Mouse (Mus musculus): ENCODE data around the gene Rps27rt. TPM values are rescaled to one million over a fixed set of nuclear protein-coding genes. Genes with fewer than 3 reads are reported as not detected.

Gene Rps27rt
- total RNA-seq (2023): 10 to 100 TPM in 1 of 2 experiments, 1 to 10 TPM in 1; 6.3 to 14.6 TPM

GRCm38 (mm10) chr9:114982689-114983360 lies at the start of gene Rps27rt:
Rps27rt (minus strand) TSS chr9:114982739.

DNA sequence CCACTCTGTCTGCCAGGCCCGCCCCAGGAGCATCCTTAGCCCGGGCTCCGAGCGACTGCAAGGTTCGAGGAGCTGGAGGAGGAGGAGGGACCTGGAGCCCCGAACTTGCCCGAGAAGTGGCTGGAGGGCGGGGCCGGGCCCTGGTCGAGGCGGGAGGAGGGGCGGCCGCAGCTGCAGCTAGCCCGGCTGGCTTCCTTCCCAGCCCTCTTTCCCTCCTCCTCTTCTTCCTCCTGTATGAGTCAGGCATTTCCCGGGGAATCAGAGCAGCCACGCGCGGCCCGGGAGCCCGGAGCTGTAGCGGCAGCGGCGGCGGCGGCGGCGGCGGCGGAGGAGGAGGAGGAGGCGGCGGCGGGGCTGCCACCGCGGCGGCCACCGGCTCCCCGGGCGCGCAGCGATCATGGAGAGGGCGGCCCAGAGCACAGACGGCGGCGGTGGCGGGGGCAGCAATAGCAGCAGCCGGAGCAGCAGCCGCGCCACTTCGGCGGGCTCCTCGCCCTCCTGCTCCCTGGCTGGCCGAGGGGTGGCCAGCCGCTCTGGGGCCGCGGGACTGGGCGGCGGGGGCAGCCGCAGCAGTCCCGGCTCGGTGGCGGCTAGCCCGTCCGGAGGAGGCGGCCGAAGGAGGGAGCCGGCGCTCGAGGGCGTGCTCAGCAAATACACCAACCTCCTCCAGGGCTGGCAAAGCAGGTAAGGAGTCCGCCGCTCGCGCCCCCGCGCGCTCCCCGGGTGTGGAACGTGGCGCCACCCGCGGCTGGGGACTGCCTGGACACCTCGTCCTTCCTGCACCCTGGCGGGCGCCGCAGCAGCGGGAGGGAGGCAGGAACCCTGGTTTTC lies 4.0 kb downstream of the Rps27rt start, which contains the start of gene Osbpl10:
Osbpl10 (plus strand) TSS at position 289 of the 831 bp plus-strand sequence.

DNA sequence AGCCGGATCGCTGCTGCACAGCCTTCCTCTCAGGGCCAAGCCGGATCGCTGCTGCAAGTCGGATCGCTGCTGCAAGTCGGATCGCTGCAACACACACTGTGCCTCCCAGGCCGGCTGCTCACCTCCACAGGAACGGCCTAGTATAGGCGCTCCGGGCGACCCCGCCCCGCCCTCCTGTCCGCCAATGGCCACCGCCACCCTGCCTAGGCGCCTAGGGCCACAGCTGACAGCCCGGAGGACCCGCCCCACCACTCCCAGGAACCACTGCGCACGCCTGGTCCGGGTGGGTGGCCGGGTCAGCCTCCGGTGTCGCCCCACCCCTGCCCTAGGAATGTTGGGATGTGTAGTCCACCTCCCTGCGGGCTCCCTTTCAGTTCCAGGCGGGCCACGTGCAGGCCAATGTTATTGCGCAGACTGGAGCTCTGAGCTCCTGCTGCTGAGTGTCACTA lies 48.8 kb downstream of the Rps27rt start, which contains the start of gene Gpd1l:
Gpd1l (minus strand) TSS at position 265 of the 449 bp plus-strand sequence.

Other genes starting within 250 kb of the Rps27rt start
- gene Cmtm7, start 200.9 kb downstream of the Rps27rt start, total RNA-seq (2023): 100 to 1,000 TPM; 216 to 224 TPM
- gene Cmtm8, start 138.6 kb downstream of the Rps27rt start, total RNA-seq (2023): under 1 TPM; 0.46 to 0.83 TPM
- 10 to 100 TPM; 26.0 to 29.9 TPM for gene Gpd1l, start 48.8 kb downstream of the Rps27rt start, total RNA-seq (2023)
- gene Osbpl10, start 4.2 kb downstream of the Rps27rt start, total RNA-seq (2023): not detected